Mouse (Mus musculus) thymus, adult 2 months (tissue): Measurements from ENCODE around the gene Upk3bl.

ENCODE experiments used
- CTCF ChIP-seq: fragments of 200-500 bp; IDR thresholded peaks from 2 replicates; pipeline ENCODE4 v1.5.1; 2012; ENCODE audit warnings: mild to moderate bottlenecking, control low read depth, low read length, moderate library complexity, borderline replicate concordance; ENCODE audit not compliant: control insufficient read depth, poor library complexity, insufficient read depth; ENCODE audit errors: extremely low read depth
- POLR2A ChIP-seq: fragments of 200-500 bp; IDR thresholded peaks from 2 replicates; pipeline ENCODE4 v1.6.1; 2012; ENCODE audit warnings: mild to moderate bottlenecking, low read length, control low read depth, moderate library complexity; ENCODE audit not compliant: control insufficient read depth, poor library complexity, insufficient read depth; ENCODE audit errors: extremely low read depth

- TF ChIP-seq CTCF (no peak), POLR2A (no peak)
These were observed 38.7 kb upstream of the Upk3bl start for GRCm38 (mm10) chr5:136015586-136015985.
